Mouse (Mus musculus) bone marrow macrophage, adult 2 months (primary cell): ENCODE measurements around the gene Phldb2.

Source experiments
- CTCF ChIP-seq: IDR thresholded peaks from 2 replicates; pipeline ENCODE4 v1.5.1; 2012; ENCODE audit warnings: low read depth, mild to moderate bottlenecking, low read length, moderate library complexity
- POLR2A ChIP-seq: IDR thresholded peaks from 2 replicates; pipeline ENCODE4 v1.6.1; 2012; ENCODE audit warnings: mild to moderate bottlenecking, low read depth, low read length, borderline replicate concordance

DNA sequence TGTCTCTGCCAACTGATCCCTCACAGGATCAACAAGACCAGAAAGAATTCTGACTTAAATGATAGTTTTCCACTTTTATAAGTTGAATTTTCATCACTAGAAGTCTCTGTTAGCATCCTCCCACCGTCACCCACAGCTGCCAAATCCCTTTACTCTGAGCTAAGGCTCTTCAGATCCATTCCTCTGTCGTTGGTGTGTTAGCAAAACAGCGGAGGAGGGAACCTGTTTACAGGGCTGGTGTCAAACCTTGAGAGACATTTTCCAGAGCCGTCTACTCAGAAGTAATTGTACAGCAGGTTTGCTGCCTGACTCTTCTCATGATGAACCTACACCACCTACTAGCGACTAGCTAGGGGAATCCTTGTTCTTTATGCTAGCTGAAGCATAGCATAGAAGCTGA is 254.1 kb downstream of the Phldb2 start:
- TF ChIP-seq POLR2A: no peak
- no peak for TF ChIP-seq CTCF
